Mouse (Mus musculus): ENCODE measurements around the gene Gcn1l1.

Gene Gcn1l1

DNA sequence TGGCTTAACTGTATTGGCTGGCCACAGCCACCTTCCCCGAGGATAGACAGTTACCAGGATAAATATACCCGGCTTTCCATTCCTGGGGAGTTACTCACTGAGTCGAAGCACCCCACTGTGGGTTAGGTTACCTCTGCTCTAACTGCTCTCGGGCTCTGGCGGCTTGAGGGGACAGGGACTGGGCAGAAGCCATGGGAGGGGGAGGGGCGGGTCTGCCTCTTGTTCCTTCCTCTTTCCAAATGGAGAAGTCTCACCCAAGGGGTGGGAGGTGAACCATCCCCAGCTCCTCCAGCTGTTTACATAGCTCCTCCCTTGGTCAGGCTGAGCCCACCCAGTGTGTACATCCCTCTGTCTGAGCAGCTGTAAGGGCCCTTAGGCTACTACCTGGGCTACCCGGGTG lies 29.4 kb upstream of the Gcn1l1 start:
- DNase-seq, result no peak

DNA sequence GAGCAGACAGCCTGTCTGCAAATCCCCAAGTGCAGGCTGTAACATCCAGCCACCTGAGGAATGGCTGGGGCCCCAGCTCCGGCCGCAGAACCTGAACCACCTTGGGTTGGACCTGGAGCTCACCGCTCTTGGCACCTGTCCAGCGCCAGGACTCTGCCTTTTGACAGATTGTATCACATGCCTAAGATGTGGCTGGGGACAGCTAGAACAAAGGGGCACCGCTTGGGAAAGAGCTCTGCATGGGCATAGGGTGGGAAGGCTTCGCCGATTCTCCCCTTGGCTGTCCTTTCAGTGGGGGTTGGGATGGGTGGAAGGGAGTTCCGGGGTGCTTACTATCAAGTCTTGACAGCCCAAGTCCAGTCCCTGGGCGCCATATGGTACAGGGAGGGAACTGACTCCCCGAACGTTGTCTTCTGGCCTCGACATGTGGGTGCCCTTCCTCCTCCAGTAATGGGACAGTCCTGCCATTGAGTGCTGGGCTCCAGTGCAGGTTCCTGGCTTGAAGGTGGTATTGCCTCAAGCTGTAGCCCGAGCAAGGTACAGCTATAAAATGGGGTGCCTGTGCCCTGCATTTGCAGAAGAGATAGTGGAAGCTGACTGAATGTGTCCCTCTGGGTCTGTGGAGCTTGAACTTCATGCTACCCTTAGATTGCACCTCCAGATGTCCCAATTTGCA lies 26.9 kb upstream of the Gcn1l1 start:
- no peak for DNase-seq

DNA sequence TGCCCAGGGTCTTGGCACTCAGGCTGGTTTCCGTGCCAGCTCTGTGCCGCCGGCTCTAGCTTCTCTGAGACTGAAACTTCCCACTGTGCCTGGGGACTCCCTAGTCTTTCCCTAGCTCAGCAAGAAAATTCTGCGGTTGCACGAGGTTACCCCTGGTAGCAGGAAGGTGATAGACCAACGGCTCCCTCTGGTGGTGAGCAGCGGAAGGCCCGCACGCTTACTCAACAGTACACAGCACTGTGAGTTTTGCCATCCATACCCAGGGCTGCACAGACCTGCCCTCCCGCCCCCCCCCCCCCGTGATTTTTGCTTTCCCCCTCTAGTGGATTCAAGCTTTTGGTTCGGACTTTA lies 26.4 kb upstream of the Gcn1l1 start:
- DNase-seq, result peak; percentile 93

DNA sequence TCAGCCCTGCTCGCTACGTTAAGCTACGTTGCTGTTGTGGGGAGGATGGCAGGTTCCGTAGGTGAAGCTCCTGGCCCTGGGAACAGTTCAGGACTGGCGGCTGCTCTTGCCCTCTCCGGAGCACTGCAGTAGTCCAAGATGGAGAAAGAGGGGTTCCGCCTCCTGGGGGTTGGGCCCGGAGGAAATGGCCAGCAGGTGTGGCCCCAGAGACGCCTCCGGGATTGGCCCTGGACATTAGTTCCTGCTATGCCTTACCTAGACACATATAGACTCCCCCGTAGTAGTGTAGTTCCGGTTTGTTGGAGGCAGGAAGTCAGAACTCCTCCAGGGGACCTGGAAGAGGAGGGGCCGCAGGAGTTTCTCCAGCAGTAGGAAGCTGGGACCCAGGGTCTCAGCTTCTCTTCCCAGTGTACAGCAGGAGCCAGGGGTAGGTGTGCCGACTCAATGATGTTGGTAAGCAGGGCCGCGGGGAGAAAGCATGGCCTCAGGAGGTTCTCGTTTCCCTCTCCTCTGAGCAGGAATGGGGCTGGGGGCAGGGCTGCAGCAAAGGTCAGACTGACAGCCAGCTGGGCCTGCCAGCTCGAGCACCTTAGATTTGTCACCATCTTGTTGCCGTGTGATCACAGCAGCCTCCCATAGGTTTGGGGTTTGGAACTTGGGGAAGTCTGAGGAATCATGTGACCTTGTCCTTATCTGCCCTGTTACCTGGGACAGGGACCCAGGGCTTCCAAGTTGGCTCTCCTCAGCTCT lies 22.2 kb upstream of the Gcn1l1 start:
- peak; percentile 51 for DNase-seq

DNA sequence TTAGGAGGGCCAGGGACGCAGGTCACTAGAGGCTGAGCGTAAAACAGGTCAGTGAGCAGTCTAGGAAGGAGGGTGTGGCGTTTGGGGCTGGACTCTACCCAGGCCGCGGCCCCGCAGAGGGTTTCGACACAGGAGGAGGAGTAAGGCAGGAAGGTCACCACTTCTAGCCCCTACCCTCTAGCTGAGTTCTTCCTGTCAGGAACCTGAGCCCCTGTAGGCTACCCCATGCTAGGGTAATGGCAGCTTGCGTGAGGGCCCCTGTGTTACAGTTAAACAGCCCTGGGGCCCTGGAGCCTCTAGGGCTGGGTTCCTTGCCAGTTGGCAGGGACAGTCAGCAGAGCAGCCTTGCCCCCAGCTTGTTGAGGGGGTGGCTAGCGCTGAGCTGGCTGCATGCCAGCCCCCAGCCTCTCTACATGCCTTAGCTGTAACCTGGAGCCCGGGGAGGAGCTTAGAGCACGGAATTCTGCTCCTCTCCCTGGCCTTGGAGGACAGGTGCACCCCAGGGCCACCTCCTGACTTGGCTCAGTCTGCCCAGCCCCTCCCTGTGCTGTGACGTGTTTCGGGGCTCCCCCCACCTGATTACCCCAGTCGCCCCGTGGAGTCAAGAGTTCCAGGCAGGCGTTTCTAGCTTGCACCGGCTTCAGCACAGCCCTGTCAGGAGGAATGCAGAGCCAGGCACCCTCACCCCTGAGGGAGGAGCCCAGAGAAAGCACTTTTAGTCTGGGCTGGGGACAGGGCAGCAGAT lies 21.4 kb upstream of the Gcn1l1 start:
- no peak for DNase-seq

DNA sequence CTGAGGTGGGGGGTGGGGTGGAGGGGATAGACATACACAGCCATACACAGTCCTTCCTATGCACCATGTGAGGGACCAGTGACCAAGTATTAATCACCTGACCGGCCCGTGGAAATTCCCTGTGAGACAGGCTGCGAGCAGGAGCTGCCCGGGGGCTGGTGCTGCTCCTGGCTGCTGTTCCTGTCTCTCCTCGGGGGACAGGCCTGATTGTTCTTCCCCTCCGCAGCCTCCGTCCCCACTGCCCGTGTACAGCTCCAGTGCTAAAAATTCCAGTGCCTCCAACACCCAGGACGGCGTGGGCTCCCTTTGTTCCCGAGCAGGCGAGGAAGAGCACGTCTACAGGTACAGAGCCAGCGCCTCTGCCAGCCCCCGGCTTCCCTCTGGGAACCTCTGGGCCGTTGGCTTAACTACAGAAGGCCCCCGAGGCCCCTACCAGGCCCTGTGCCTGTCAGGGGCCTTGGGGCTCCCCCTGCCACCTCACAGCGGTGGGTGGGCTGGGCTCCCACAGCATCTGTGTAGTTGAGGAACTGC lies 20.3 kb upstream of the Gcn1l1 start:
- no peak for DNase-seq

DNA sequence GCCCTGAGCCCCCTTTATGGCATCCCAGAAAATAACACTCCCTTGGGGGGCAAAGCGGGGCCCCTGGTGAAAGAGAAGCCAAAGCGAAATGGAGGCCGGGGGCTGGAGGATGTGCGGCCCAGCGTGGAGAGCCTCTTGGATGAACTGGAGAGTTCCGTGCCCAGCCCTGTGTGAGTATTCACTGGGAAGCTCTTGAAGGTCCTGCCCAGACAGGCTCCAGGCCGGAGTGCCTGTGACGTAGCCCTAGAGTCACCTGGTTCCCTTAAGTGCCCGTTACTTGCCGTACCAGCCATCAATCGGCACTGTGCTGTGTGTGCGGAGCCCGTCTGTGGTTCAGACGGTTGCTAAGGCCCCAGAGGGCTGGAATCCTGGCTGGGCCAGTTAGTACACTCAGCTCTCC lies 19.4 kb upstream of the Gcn1l1 start:
- no peak for DNase-seq

DNA sequence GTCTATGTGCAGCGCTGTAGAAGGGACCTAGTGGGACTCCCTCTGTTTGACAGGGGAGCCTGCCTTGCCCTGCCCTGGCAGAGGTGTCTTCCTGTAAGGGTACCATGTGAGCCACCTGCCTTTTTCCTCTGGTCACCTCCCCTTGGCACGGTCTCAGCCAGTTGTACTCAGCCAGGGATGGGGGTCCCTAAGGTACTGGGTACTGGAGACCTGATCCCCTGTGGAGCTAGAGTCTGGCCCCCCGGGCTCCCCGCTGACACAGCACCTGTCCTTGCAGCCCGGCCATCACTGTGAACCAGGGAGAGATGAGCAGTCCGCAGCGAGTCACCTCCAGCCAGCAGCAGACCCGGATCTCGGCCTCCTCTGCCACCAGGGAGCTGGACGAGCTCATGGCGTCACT lies 18.5 kb upstream of the Gcn1l1 start:
- no peak for DNase-seq

DNA sequence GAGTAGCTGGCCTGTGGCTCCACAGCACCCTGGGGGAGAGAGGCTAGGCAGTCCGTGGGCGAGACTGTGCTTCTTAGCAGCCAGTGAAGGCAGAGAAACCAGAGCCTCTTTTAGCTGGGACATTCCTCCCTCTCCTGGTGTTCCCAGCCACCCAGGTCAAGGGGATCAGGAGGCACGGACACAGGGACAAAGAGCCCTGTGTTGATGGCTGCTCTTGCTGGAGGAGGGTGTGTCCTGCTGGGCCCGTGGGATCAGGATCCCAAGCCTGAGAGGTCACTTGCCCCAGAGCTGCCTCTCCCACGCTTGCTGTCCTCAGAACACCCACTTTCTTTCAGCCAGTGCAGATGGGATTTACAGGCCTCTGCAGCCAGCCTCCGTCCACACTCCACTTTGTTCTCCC lies 18.0 kb upstream of the Gcn1l1 start:
- DNase-seq, result no peak

DNA sequence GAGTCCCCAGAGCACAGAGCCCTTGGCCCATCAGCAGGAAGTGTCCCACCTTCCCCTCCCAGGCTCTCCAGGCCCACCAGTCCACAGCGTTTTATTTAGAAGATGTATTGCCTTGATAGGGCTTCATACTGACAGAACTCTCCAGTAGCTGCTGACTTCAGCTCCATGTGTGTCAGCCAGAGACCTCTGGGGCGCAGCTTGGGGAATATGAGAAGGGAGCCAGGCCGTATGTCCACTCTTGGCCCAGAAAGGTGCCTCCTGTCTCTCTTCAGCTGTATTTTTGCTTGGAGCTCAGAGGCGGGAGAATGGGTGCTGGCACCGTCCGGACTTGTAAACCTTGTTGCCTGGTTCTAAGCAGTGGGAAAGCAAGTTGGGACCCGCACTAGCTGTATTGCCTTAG lies 17.6 kb upstream of the Gcn1l1 start:
- no peak for DNase-seq

DNA sequence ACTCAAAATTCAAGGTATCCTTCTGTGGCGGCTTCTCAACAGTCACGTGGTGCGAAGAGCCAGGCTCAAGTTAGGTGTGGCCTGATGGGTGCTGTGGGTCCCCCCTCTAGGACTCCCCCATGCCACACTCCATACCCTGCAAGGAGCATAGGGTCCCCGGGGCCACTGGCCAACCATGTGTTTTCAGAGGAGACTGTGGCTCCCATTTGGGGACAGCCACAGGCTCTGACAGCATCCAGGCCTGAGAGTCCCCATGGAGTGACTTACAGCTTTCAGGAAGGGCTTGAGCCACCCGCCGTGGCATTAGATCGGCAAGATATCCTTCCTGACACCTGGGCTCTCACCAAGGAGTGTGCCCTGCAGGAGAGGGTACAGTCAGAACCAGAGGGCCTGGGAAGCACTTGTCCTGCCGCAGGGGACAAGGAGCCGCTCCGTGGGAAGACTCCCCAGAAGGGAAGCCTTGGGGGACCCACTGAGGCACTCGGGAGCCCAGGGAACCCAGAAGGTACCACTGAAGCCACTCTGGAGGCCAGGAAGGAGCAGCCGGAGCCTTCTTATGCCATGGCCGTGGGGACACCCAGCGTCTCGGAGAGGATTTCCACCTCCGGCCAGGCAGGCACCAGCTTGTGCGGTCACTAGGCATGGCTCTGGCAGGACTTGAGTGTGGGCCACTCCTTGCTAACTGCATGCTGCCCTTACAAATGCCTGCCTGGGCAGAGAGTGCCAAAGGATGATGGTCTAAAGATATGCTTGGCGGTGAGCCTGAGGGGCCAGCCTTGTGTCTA lies 16.4 kb upstream of the Gcn1l1 start:
- DNase-seq, result no peak

DNA sequence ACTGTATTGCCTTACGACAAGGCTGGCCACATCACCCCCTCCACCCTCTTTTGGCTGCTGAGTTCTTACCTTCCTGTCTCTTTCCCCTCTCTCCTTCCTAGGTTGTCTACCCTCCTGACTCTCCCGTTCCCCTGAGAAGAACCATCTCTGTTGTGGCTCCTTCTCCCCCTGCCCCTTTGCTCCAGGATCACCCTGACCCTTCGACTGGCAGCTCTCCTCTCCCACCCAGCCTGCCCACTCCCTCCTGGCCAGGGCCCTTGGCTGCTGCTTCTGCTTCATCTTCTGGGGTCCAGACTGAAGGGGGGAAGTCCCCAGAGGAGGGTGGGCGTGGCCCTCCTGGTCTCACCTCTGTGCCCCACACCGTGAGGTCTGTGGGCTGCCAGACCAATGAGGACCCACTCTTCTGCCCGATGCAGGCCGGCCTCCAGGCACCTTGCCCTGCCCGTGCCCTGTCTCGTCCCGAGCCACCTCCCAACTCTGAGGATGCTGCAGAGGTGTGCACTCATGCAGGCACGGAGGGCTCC lies 14.5 kb upstream of the Gcn1l1 start:
- DNase-seq, result no peak

DNA sequence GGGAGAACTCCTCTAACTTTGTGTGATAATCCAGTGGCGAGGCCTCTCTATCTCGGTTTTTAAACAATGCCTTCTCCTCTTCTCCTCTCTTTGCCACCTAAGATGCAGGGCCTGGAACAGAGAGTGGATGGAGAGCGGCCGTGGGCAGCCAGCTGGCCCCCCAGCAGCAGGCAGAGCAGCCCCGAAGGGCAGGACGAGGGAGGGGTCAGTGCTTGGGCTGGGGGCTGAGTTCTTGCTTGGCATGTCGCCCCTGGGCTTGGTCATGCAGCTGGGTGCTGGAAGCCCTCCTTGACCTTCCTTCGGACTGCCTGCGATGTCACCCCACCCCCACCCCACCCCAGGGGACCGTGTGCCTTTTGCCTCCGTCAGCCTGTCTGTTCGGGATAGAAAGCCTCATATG lies 13.7 kb upstream of the Gcn1l1 start:
- DNase-seq, result no peak

DNA sequence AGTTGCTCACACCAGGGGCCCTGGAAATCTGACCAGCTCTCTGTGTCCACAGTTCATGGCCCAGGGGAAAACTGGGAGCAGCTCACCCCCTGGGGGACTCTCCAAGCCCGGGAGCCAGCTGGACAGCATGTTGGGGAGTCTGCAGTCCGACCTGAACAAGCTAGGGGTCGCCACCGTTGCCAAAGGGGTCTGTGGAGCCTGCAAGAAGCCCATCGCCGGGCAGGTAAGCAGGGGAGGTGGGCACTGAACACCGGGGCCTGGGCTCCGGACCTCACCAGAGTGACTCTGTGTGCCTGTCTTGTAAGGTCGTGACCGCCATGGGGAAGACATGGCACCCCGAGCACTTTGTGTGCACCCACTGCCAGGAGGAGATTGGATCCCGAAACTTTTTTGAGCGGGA lies 13.3 kb upstream of the Gcn1l1 start:
- no peak for DNase-seq

DNA sequence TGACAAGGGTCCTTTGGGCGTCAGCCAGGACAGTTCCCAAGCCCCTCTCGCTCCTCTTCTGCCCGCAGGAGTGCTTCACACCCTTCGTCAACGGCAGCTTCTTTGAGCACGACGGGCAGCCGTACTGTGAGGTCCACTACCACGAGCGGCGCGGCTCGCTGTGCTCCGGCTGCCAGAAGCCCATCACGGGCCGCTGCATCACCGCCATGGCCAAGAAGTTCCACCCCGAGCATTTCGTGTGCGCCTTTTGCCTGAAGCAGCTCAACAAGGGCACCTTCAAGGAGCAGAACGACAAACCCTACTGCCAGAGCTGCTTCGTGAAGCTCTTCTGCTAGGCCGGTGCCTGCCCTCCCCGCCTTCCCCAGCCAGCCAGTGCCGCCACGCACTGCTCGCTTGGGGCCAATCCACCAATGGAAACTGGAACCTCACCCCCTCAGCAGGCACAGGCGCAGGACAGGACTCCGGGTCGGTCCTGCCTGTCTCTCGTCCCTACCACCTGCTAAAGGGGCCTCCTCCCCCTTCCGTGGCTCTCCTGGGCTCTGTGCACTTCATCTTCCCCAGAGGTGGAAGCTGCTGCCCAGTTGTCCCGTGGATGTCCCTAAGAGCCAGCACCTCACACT lies 11.1 kb upstream of the Gcn1l1 start:
- DNase-seq, result no peak

DNA sequence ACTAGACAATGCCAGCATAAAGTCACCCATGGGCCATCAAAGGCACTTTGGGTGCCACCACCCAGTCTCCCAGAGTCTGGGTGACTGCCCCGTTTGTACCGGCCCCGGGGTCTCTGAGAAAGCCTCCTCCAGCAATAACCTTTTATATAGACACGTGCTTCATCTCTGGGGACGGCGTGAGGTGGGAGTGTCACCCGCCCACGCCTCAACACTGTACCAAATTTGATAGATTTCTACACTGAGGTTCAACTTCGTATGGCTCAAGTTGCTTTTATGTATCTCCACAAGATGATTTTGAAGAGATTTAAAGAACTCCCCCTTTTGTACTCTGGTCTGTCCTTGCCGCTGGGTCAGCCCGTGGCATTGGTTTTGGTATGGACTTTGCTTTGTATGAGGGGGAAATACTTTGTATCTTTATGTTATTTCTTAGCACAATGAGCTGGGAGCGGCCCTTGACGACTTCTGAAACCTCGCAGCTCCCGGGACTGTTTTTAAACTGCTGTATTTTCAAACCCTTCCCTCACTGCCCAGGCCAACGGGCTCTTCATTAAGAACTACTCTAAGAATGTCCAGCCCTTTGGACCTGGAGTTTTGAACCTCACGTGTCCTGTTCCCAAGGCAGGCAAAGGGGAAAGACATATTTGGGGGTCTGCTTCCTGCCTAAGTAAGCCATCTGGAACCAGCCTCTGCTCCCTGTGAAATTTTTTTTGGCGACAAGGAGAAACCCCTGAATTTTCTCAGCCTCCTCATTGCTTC lies 10.3 kb upstream of the Gcn1l1 start:
- no peak for DNase-seq

DNA sequence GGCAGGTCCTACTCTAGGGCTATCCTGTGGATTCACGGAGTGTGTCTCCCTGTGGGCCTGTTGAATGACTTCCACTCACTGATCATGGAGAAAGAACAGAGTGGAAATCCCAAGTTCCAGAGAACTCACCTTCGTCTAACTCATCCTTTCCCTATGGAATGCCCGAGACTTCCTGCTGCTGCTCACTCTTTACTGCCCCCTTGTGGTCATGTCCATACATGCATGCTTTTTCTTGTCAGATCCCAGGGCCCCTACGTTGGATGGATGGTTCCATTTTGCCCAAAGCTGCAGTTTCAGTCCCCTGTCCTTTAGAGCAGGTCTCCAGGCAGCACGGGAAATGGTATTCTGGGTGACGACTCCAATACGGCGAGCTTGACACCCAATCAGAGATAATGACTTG lies 8.8 kb upstream of the Gcn1l1 start:
- peak; percentile 67 for DNase-seq

DNA sequence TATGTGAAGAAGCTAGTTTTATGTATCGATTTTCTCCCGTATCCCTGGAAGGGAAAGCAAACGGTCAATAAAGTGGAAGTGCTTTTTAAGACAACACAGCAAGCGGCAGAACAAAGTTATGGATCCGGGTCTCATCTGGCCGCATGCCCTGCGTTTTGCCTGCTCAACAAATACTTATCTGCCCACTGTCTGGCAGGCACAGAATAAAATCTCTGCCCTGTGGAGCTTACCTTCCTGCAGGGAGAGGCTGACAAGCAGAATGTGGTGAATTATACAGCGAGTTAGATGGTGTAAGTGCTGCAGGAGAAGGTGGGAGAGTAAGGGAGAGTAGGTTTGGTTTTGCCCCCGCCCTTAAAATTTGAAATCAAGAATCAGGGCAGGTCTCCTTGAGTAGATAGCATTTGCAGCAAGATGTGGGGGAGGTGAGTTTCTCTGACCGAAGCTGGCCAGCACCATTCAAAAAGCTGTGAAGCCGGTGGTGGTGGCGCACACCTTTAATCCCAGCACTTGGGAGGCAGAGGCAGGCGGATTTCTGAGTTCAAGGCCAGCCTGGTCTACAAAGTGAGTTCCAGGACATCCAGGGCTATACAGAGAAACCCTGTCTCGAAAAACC lies 6.8 kb upstream of the Gcn1l1 start:
- DNase-seq, result no peak

DNA sequence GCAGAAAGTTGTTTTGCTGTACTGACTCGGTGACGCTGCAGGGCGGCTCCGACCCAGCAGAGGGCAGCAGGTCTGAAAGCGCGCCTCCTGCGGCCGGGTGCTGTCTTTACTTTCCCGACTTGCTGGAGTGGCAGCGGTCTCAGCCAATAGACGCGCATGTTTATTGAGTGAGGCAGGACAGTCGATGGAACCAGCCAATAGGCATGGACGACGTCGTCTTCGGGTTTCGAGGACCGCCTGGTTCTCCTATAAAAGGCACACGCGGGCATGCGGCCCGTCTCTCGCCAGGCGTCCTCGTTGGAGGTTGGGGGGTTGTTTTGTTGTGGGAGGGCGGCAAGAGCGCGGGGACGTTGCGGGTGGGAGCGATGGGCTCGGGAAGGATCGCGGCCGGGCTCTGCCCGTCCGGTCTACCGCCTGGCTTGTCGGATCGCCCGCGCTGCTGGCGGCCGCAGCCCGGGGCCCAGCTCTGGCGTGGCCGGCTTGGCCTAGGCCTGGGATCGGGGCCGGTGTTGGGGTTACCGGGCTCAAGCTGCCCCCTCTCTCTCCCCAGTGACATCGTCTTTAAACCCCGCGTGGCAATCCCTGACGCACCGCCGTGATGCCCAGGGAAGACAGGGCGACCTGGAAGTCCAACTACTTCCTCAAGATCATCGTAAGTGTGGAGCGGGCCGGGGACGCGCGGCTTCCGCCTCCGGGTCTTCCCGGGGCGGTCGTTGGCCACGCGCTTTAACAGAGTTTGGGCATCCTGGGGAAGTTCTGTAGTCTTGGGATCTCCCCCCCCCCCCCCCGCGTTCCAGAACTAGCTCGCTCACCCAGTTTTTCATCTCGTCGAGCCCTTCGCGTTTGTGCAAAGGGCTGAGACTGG lies 5.6 kb upstream of the Gcn1l1 start, which contains the start of gene Rplp0:
Gene Rplp0 (plus strand): TSS at position 231 of the 865 bp plus-strand sequence.
- peak; percentile 100 for DNase-seq

DNA sequence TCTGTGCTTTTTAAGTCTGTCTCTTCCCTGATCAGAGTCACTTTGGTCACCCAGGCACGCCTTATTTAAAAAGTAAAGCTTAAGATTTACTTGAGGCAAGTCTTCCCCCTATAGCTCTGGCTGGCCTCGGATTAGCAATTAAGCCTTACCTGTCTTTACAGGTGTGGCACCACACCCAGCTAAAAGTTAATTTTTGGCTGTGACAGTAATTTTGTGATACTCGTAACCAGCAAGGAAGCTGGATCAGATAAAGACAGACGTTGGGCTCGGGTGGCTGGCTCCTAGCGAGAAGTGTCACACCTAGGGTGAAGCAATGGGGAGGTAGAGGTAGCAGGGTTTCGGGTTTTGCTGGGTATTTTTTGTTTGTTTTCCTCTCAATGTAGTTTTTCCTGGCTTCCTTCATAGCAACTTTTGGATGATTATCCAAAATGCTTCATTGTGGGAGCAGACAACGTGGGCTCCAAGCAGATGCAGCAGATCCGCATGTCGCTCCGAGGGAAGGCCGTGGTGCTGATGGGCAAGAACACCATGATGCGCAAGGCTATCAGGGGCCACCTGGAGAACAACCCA lies 4.6 kb upstream of the Gcn1l1 start:
- DNase-seq, result no peak
